Mouse (Mus musculus): ENCODE data around the gene Atp6v0c.
"Not testable (repeated sequence)": the region's sequence is repeated elsewhere in the genome, so short reads cannot be mapped to it uniquely, and the experiment has no call there.

The Atp6v0c gene

GRCm38 (mm10) chr17:24157121-24157520, 12.4 kb downstream of the Atp6v0c start:
- DNase-seq (ENCODE audit: low read depth): no peak

- no peak for DNase-seq (ENCODE audit: low read depth)
Observed at GRCm38 (mm10) chr17:24156394-24156793, 13.1 kb downstream of the Atp6v0c start.

GRCm38 (mm10) chr17:24155742-24156141, 13.8 kb downstream of the Atp6v0c start:
- no peak for DNase-seq (ENCODE audit: low read depth)

GRCm38 (mm10) chr17:24154463-24154862, 15.0 kb downstream of the Atp6v0c start:
- no peak for DNase-seq (ENCODE audit: low read depth)

- DNase-seq (ENCODE audit: low read depth): peak; percentile 89
Observed at GRCm38 (mm10) chr17:24151890-24152563, 17.5 kb downstream of the Atp6v0c start.

GRCm38 (mm10) chr17:24151382-24151781, 18.1 kb downstream of the Atp6v0c start:
- DNase-seq (ENCODE audit: low read depth): no peak

GRCm38 (mm10) chr17:24150824-24151223, 18.7 kb downstream of the Atp6v0c start, which contains the start of gene Pdpk1:
Gene Pdpk1, minus strand, starts transcription at chr17:24150924.
- DNase-seq (ENCODE audit: low read depth): no peak

GRCm38 (mm10) chr17:24149421-24149820, 20.1 kb downstream of the Atp6v0c start:
- DNase-seq (ENCODE audit: low read depth): no peak

GRCm38 (mm10) chr17:24142897-24143296, 26.6 kb downstream of the Atp6v0c start:
- DNase-seq (ENCODE audit: low read depth): no peak

- DNase-seq (ENCODE audit: low read depth): peak; percentile 97
Observed at GRCm38 (mm10) chr17:24141425-24141920, 28.0 kb downstream of the Atp6v0c start.

GRCm38 (mm10) chr17:24140845-24141424, 28.6 kb downstream of the Atp6v0c start:
- peak; percentile 66 for DNase-seq (ENCODE audit: low read depth)

GRCm38 (mm10) chr17:24139968-24140367, 29.5 kb downstream of the Atp6v0c start:
- DNase-seq (ENCODE audit: low read depth): no peak

GRCm38 (mm10) chr17:24139256-24139655, 30.2 kb downstream of the Atp6v0c start:
- no peak for DNase-seq (ENCODE audit: low read depth)

- no peak for DNase-seq (ENCODE audit: low read depth)
Observed at GRCm38 (mm10) chr17:24137226-24137880, 32.1 kb downstream of the Atp6v0c start.

- no peak for DNase-seq (ENCODE audit: low read depth)
Observed at GRCm38 (mm10) chr17:24134062-24134461, 35.4 kb downstream of the Atp6v0c start.

- DNase-seq (ENCODE audit: low read depth): peak; percentile 49
Observed at GRCm38 (mm10) chr17:24132919-24133318, 36.6 kb downstream of the Atp6v0c start.

GRCm38 (mm10) chr17:24131570-24131969, 37.9 kb downstream of the Atp6v0c start:
- DNase-seq (ENCODE audit: low read depth): no peak

- DNase-seq (ENCODE audit: low read depth): not testable (repeated sequence)
Observed at GRCm38 (mm10) chr17:24129246-24129645, 40.3 kb downstream of the Atp6v0c start.

- DNase-seq (ENCODE audit: low read depth): no peak
Observed at GRCm38 (mm10) chr17:24127592-24127991, 41.9 kb downstream of the Atp6v0c start.

- peak; percentile 59 for DNase-seq (ENCODE audit: low read depth)
Observed at GRCm38 (mm10) chr17:24126801-24127200, 42.7 kb downstream of the Atp6v0c start.

GRCm38 (mm10) chr17:24119446-24119845, 50.1 kb downstream of the Atp6v0c start:
- DNase-seq (ENCODE audit: low read depth): no peak
